Mouse (Mus musculus) CD4-positive naive resting alpha-beta T cell, adult 76 days (primary cell): ENCODE measurements around the gene Dkk2. TPM values are rescaled to one million over a fixed set of nuclear protein-coding genes. Genes with fewer than 3 reads are reported as not detected.

ENCODE experiments used
- total RNA-seq: library from RNA; stranded (reverse); gene quantifications from one replicate; pipeline ENCODE4 v1.2.4, GENCODE M21; 2023

Dkk2 gene
- not detected for total RNA-seq

DNA sequence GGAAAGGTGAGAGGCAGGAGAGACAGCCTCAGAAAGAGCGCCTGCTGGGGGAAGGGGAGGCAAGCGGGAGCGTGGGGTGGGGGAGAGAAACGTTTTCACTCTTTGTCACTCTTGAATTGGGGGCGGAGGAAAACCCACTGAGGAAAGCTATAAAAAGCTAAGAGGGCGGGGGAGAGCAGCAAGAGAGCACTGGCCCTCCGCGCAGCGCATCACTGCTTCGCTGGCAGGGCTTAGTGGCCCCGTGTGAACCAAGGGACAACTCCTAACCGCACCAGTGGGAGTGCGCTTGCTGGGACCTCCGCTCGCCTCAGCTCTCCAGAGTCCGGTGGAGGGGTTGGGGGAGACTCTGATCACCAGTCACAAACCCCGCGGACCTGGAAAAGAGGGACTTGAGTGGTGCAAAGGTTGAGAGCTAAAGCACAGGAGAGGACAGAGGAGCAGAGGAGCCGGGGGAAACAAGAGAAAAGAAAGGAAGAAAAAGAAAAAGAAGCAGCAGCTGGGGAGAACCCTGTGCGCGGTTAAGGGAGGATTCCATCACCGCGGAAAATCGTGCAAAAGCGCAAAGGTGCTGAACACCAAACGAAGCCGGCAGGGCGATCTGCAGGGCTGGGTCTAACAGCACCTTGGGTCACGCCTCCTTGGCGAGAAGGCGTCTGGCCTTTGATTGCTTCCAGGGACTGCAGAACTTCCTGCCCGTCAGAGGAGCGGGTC lies at the start of gene Dkk2:
Gene Dkk2, plus strand, starts transcription at position 181 of the 711 bp plus-strand sequence.

